Mouse (Mus musculus): ENCODE results near the gene Gtf3a.

DNA sequence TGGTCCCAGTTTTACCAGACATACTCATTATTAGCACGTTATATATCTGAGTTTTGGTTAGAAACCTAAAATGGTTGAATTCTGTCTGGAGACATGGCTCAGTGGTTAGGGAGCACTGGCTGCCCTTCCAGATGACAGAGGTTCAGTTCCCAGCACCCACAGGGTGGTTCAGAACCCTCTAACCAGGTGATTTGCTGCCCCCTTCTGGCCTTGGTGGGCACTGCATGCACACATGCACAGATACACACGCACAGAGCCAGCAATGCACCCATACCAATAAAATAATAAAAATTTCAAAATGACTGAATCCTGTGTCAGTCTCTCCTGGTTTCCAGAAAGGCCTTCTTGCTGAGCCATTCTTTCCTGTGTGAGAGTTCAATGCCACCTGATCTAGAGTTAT lies 3.9 kb upstream of the Gtf3a start:
- TF ChIP-seq TAL1 (IDR thresholded peaks at IDR 0.05; ENCODE audit: low read length) (no peak), GATA1 (IDR thresholded peaks at IDR 0.05; ENCODE audit: low read length) (no peak)

Data from erythroblast, embryonic 14.5 days (primary cell).